Mouse (Mus musculus) adipocyte (in vitro differentiated cells): ENCODE measurements at regions not wholly inside any gene's neighbourhood (a gene's known extent, or its start where the extent isn't known, plus 50 kb on each side); places are given as distances from the start of the nearest gene placed in this dataset.

Experiments
- DNase-seq: peaks from one replicate; pipeline ENCODE4 v3.0.0-alpha.2; 2016; ENCODE audit warnings: low spot score

- DNase-seq = no peak
These were observed 108.3 kb downstream of the Zwint start for GRCm38 (mm10) chr10:72762964-72763363.

- DNase-seq = peak; percentile 44
These were observed 123.7 kb downstream of the Zwint start for GRCm38 (mm10) chr10:72778356-72778755.

- no peak for DNase-seq
These were observed 157.0 kb downstream of the Zwint start for GRCm38 (mm10) chr10:72811614-72812013.

GRCm38 (mm10) chr10:72847358-72848082 is 192.9 kb downstream of the Zwint start:
- DNase-seq = no peak

- no peak for DNase-seq
These were observed 213.3 kb downstream of the Zwint start for GRCm38 (mm10) chr10:72867956-72868355.
